Mouse (Mus musculus): ENCODE measurements around the gene Stap1. TPM values are rescaled to one million over a fixed set of nuclear protein-coding genes. Genes with fewer than 3 reads are reported as not detected.

Stap1 gene
- total RNA-seq, 2 experiments from 2014 or later, result not detected

- DNase-seq (ENCODE audit: low spot score in 2 of 2), result no peak
Observed at GRCm38 (mm10) chr5:86118457-86119094, 47.0 kb downstream of the Stap1 start.

- no peak for DNase-seq (ENCODE audit: low spot score in 2 of 2)
Observed at GRCm38 (mm10) chr5:86128749-86129148, 57.2 kb downstream of the Stap1 start.

GRCm38 (mm10) chr5:86129828-86130227, 58.3 kb downstream of the Stap1 start:
- DNase-seq (ENCODE audit: low spot score in 2 of 2), result no peak

Other genes with a start within 250 kb of the Stap1 start
- 10 to 100 TPM; 20.6 to 24.1 TPM for gene Cenpc1, start 6.2 kb upstream of the Stap1 start, total RNA-seq (2021)
- gene Uba6, start 101.1 kb downstream of the Stap1 start, total RNA-seq (2021), result 10 to 100 TPM; 15.9 to 19.7 TPM
- not detected for gene Gnrhr, start 126.2 kb downstream of the Stap1 start, total RNA-seq (2021)
- gene Tmprss11c, start 217.6 kb downstream of the Stap1 start, total RNA-seq (2021), result not detected

All from layer of hippocampus, postnatal 14 days (tissue).